Mouse (Mus musculus) embryonic facial prominence, embryonic 14.5 days (tissue): ENCODE results near the gene Naip5. TPM values are rescaled to one million over a fixed set of nuclear protein-coding genes. Genes with fewer than 3 reads are reported as not detected.
A peak's percentile ranks its signal among the peaks of the same experiment; 100 is the strongest.
"Not testable (repeated sequence)": the region's sequence is repeated elsewhere in the genome, so short reads cannot be mapped to it uniquely, and the experiment has no call there.

ENCODE experiments used
- ATAC-seq: fragments of 200-750 bp; cut with Nextera tagmentation; 2 replicates; pipeline ENCODE4 v1.8.0; 2017; ENCODE audit warnings: low read depth, moderate number of reproducible peaks, moderate TSS enrichment
- DNase-seq: peaks from one replicate; pipeline ENCODE4 v3.0.0-alpha.2; 2015; ENCODE audit warnings: low spot score
- H3K27ac ChIP-seq: fragments of 300-500 bp; sonication (generic); replicated peaks from 2 replicates; pipeline ENCODE4 v1.5.1; 2014; ENCODE audit warnings: low read depth, mild to moderate bottlenecking, low read length, moderate library complexity
- H3K27me3 ChIP-seq: fragments of 300-500 bp; sonication (generic); replicated peaks from 2 replicates; pipeline ENCODE4 v1.6.1; 2014; ENCODE audit warnings: low read length; ENCODE audit not compliant: control insufficient read depth, insufficient read depth
- H3K36me3 ChIP-seq: fragments of 300-500 bp; sonication (generic); 2 replicates; pipeline ENCODE4 v1.6.1; 2014; ENCODE audit warnings: low read length, mixed read lengths; ENCODE audit not compliant: control insufficient read depth, insufficient read depth
- H3K4me1 ChIP-seq: fragments of 300-500 bp; sonication (generic); 2 replicates; pipeline ENCODE4 v1.6.1; 2014; ENCODE audit warnings: antibody characterized with exemption, low read length; ENCODE audit not compliant: control insufficient read depth, insufficient read depth
- H3K4me2 ChIP-seq: fragments of 300-500 bp; sonication (generic); 2 replicates; pipeline ENCODE4 v1.6.1; 2014; ENCODE audit warnings: low read depth, mild to moderate bottlenecking, low read length, moderate library complexity, mixed read lengths
- H3K4me3 ChIP-seq: fragments of 300-500 bp; sonication (generic); 2 replicates; pipeline ENCODE4 v1.5.1; 2014; ENCODE audit warnings: low read depth, mild to moderate bottlenecking, low read length
- H3K9ac ChIP-seq: fragments of 300-500 bp; sonication (generic); 2 replicates; pipeline ENCODE4 v1.6.1; 2014; ENCODE audit warnings: low read depth, mild to moderate bottlenecking, low read length, moderate library complexity, mixed read lengths
- H3K9me3 ChIP-seq: fragments of 300-500 bp; sonication (generic); 2 replicates; pipeline ENCODE4 v1.6.1; 2016; ENCODE audit warnings: low read length; ENCODE audit not compliant: control insufficient read depth
- WGBS: fragments of 180-500 bp; shearing (Covaris S2); extraction: QIAGEN DNeasy Blood & Tissue Kit; methylation state at CpG from one replicate; pipeline ENCODE4 v1.1.7; 2014; 5-methylcytosine and 5-hydroxymethylcytosine counted together
- polyA plus RNA-seq: library from polyadenylated mRNA; unstranded; fragments of >200 nt; fragmentation: Nextera tagmentation; extraction: Ambion mirVana; gene quantifications from 2 replicates; pipeline ENCODE4 v1.2.1, GENCODE M21; 2014

Gene Naip5
- polyA plus RNA-seq, 1 experiment from 2014 or later = 0.25 TPM

- Histone ChIP-seq H3K36me3 (no peaks in the 10 kb centered on the region), H3K9ac (no peak overlapping the region), H3K9me3 (no peaks in the 10 kb centered on the region), H3K27ac (no peak overlapping the region), H3K4me2 (no peak overlapping the region), H3K4me1 (no peaks in the 10 kb centered on the region), H3K27me3 (no peaks in the 10 kb centered on the region), H3K4me3 (no peak overlapping the region)
- peak; percentile 92 for DNase-seq
- ATAC-seq = 0 out of 2 replicates have a peak, but pooled peaks have one; percentile 30
- 29% methylated on average over 8 of the region's 8 CpGs for WGBS
Measured at GRCm38 (mm10) chr13:100210540-100210939, 35.6 kb downstream of the Naip5 start.

- H3K27me3 ChIP-seq = no peaks in the 10 kb centered on the region
- no peaks in the 10 kb centered on the region for H3K9me3 ChIP-seq
- DNase-seq = no peak
- ATAC-seq = no peak
- H3K4me3 ChIP-seq = no peak overlapping the region
- H3K9ac ChIP-seq = no peak overlapping the region
- H3K4me2 ChIP-seq = no peak overlapping the region
- H3K27ac ChIP-seq = no peak overlapping the region
- no peaks in the 10 kb centered on the region for H3K36me3 ChIP-seq
- 89% methylated on average over 1 of the region's 1 CpGs for WGBS
- no peaks in the 10 kb centered on the region for H3K4me1 ChIP-seq
Measured at GRCm38 (mm10) chr13:100203319-100203718, 42.8 kb downstream of the Naip5 start.

- not testable (repeated sequence) for ATAC-seq, H3K36me3 ChIP-seq, H3K9me3 ChIP-seq, H3K9ac ChIP-seq, H3K4me3 ChIP-seq, DNase-seq, H3K27ac ChIP-seq, H3K4me2 ChIP-seq, H3K27me3 ChIP-seq, H3K4me1 ChIP-seq
- whole genome bisulfite sequencing = 60% methylated on average over 2 of the region's 3 CpGs
Measured at GRCm38 (mm10) chr13:100201659-100202333, 44.3 kb downstream of the Naip5 start, which contains the start of gene Naip2. Naip2 (minus strand) TSS chr13:100202092.

GRCm38 (mm10) chr13:100200778-100201177, 45.3 kb downstream of the Naip5 start:
- DNase-seq (no peak), ATAC-seq (no peak)
- Histone ChIP-seq H3K27ac (no peak overlapping the region), H3K9ac (no peak overlapping the region), H3K9me3 (no peaks in the 10 kb centered on the region), H3K36me3 (no peaks in the 10 kb centered on the region), H3K4me2 (no peak overlapping the region), H3K4me1 (no peaks in the 10 kb centered on the region), H3K4me3 (no peak overlapping the region), H3K27me3 (no peaks in the 10 kb centered on the region)

- Histone ChIP-seq H3K27me3 (no peaks in the 10 kb centered on the region), H3K9me3 (no peaks in the 10 kb centered on the region), H3K4me3 (no peak overlapping the region), H3K4me1 (no peaks in the 10 kb centered on the region), H3K36me3 (no peaks in the 10 kb centered on the region), H3K27ac (no peak overlapping the region), H3K9ac (no peak overlapping the region), H3K4me2 (no peak overlapping the region)
- ATAC-seq = no peak
- no peak for DNase-seq
- 76% methylated on average over 3 of the region's 3 CpGs for WGBS
Measured at GRCm38 (mm10) chr13:100195421-100195820, 50.7 kb downstream of the Naip5 start.

- DNase-seq, H3K4me1 ChIP-seq, H3K9ac ChIP-seq, ATAC-seq, H3K27ac ChIP-seq, H3K9me3 ChIP-seq, H3K27me3 ChIP-seq, H3K4me3 ChIP-seq, H3K4me2 ChIP-seq, H3K36me3 ChIP-seq: not testable (repeated sequence)
Measured at GRCm38 (mm10) chr13:100183111-100183510, 63.0 kb downstream of the Naip5 start.

- not testable (repeated sequence) for H3K9me3 ChIP-seq, ATAC-seq, H3K9ac ChIP-seq, H3K27me3 ChIP-seq, H3K4me1 ChIP-seq, H3K36me3 ChIP-seq, H3K4me2 ChIP-seq, H3K4me3 ChIP-seq, H3K27ac ChIP-seq
- peak; percentile 67 for DNase-seq
- WGBS = 73% methylated on average over 3 of the region's 5 CpGs
Measured at GRCm38 (mm10) chr13:100174360-100174759, 71.8 kb downstream of the Naip5 start.

- not testable (repeated sequence) for H3K4me3 ChIP-seq, H3K27me3 ChIP-seq, H3K27ac ChIP-seq, ATAC-seq, DNase-seq, H3K36me3 ChIP-seq, H3K4me1 ChIP-seq, H3K9ac ChIP-seq, H3K9me3 ChIP-seq, H3K4me2 ChIP-seq
- WGBS = 65% methylated on average over 2 of the region's 2 CpGs
Measured at GRCm38 (mm10) chr13:100166378-100166777, 79.7 kb downstream of the Naip5 start.

- not testable (repeated sequence) for H3K9ac ChIP-seq, H3K4me1 ChIP-seq
Measured at GRCm38 (mm10) chr13:100162467-100162866, 83.7 kb downstream of the Naip5 start.

More at GRCm38 (mm10) chr13:100162467-100162866, 83.7 kb downstream of the Naip5 start:
- not testable (repeated sequence) for H3K9me3 ChIP-seq, DNase-seq, H3K4me2 ChIP-seq, ATAC-seq, H3K4me3 ChIP-seq, H3K27ac ChIP-seq, H3K27me3 ChIP-seq, H3K36me3 ChIP-seq
